Mouse (Mus musculus): ENCODE results near the gene Spint3.

Gene Spint3

DNA sequence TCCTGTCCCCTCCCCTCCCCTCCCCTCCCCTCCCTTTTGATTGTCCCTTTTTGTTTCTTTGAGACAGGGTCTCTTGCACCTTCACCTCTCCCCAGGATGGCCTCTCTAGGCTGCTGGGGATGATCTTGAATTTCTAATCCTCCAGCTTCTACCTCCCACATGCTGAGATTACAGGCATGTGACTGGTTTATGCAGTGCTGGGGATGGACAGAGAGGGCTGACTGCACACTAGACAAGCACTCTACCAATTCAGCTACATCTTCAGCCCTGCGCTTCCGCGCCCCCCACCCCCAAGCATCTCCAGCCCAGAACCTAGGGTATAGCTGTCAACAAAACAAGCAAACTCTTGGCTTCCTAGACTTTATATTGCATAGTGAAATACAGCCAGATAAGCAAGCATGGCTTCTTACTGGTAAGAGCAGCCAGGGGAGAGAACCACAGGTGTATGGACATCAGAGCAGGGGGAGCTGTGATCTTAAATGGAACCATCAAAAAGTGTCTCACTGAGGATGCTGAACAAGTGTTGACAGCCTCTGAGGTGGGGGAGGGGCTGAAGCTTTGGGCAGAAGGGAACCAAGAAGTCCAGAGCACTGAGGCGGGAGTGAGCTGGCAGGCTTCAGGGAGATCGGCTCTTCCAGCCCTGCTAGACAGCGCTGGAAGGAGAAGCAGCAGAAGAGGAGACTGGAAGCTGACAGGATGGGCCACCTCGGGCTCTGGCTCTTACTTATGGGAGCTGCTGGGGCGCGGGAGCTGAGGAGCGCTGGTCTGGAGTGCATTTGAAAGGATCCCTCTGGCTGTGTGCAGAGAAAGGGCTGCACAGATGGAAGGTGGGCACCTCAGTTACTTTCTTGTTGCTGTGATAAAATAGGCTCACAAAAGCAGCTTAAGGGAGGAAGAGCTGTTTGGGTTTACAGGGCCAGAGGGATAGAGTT, 23.0 kb downstream of the Spint3 start:
- CTCF ChIA-PET: no interaction called here

DNA sequence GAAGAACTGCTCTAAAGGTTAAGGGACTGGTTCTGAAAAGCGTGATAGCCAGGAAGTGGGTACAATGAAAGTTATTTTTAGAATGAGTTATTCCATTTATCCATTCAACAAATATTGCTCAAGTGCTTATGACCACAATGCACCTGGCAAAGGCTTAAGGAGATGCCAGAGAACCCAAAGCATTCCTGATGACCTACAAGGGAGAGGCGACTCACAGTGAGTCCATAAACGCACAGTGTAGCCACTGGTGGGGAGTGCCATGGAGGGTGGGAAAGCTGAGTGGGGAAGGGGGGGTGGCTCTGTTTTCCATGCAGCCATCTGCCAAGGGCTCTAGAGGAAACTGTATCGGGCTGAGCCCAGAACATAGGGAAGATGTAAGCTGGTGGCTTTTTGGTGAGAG, 23.9 kb downstream of the Spint3 start:
- CTCF ChIA-PET: interaction anchor here (0.6 kb wide), 1 partner anchor 27 kb away, joined by 3 read pairs; no protein-coding TSS in a partner anchor

DNA sequence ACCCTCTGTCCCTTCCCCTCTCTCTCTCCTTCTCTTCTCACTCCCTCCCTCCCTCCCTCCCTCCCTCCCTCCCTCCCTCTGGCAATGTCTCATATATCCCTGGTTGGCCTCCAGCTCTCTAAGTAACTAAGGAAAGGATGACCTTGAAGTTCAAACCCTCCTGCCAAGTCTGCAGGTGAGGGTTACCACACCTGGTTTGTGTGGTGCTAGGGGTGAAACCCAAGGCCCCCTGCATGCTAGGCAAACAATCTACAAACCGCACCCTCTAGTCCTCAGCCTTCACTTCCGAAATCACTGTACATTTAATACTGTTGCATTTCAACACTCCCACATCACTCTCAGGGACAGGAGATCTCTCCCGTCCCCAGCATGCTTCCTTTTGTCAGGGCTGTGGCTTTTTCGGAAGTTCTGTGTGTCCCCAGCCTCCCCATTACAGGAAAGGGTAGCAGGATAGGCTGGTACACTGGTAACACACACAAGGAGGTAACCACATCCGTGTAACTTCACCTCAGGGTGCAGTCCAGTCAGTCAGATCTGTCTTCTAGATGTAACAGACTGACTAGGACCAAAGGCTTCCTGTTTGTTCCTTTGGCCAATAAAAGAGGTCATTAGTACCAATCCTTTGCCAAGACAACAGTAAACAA, 28.7 kb downstream of the Spint3 start:
- CTCF ChIA-PET: interaction anchor here (1.0 kb wide), 1 partner anchor 14 kb away, joined by 6 read pairs; no protein-coding TSS in a partner anchor

DNA sequence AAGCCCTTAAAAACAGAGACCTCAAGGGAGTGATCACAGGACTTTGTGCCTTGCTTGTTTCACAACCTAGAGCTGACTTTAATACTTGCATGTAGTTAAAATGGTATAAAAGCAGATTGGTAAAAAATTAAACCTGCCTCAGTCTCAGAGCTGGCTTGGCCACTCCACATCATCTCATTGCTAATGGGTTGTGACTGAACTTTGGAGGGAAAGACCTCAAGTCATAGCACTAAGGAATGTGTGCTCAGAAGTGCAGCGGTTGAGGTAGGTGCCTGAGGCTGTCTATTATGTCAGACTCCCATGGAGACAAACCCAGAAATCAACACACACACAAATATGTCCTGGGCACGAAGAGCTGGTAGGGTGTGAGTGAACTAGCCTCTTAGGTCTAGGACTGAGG, 29.5 kb downstream of the Spint3 start:
- CTCF ChIA-PET: interaction anchor here (1.0 kb wide), 1 partner anchor 13 kb away, joined by 6 read pairs; no protein-coding TSS in a partner anchor

DNA sequence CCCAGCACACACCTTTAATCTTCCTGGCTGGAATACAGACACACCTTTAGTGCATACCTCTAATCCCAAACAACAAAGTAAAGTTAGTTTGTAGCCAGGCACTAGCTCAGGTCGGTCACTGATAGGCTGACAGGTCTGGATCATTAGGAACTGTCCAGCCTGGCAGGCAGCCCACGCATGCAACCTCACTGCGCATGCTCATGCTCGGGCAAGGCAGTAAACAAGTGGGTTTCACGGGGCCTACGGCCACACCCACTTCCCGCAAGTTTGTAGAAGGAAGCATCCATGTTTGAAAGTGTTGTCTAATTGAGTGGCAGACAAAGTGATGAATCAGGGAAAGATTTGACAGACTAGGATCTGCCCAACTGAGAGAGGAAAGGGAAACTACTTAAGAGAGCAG, 30.7 kb downstream of the Spint3 start:
- CTCF ChIA-PET: no interaction called here

DNA sequence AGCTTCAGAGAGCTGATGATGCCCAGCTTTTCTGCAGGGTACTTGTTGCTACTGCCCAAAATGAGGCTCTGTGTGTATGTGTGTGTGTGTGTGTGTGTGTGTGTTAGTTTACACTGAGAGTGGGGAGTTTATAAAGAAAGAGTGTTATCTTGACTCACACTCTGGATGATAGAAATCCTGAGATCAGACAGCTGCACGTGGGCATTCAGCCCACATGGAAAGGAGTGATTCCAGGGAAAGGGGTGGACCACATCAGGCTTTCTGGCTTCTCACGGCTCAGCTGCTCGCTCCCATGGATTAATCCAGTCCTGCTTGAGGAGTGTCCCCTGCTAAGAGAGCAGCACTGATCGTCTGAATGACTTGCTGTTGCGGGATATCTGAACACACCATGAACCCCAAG, 31.1 kb downstream of the Spint3 start:
- CTCF ChIA-PET: no interaction called here

DNA sequence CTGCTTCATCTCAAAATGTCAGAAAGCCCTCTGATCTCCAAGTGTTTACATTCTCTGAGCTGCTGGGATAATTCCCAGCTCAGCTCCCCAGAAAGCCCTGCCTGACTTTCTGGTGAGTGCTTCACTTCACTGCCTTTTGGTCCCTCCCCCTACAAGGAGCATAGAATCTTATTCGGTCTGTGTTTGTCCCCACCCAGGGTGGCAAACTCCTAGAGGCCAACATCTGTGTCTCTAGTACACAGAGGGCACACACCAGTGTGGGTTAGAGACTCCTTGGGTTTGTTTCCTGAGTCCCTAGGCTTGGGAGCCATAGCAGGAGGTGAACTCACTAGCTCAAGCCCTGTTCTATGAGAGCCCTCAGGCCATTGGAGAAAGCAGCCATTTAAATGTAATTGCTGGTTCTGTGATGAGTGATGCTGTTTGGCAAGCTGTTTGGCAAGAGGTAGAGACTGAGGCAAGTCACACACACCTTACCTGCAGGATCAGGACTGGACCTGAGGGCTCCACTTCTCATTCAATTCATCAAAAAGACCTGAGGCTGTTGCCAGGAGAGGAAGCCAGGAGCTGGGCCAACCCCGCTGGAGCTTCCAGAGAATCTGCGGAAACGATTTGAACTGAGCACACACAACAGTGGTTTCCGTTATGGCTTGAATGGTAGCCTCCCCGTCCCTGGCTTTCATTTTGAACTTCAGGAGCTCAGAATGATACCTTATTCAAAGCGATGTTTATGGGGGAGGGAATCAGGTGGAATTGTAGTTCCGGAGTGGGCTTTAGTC, 32.4 kb downstream of the Spint3 start:
- CTCF ChIA-PET: interaction anchor here (0.6 kb wide), 1 partner anchor 124 kb away, joined by 7 read pairs; no protein-coding TSS in a partner anchor

DNA sequence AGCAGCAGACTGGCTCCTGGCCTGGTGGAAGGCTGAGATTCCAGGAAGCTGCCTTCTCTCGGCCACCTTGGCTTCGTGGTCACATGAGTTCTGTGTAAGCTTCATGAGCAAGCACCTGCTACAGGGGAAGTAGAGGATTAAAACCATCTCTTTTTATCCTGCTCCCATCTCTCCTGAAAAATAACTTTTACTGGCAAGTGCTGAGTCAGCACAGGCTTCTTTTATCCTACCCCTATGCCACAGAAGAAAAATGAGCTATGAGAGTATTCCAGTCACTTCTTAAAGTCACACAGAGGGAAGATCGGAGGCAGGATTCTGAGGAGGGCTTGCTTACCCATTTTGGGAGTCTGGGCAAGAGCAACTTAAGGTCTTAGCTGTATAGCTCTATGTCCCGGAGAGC, 36.3 kb downstream of the Spint3 start:
- CTCF ChIA-PET: no interaction called here

DNA sequence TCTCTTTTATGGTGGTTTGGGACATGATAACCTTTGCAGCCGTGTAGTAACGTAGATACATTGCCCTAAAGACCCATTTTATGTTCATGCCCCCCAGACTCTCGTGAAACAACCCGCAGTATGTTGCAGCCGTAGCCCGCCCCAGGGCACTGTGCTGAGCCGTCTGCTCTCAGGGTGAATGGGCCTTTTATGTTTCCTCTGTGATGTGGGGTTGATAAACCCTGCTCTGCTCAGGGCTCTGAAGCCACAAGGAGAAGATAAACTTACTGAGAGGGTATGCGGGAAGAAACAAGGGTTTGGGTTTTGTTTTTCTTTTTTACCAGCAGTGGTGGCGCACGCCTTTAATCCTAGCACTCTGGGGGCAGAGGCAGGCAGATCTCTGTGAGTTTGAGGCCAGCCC, 38.9 kb downstream of the Spint3 start:
- CTCF ChIA-PET: no interaction called here

DNA sequence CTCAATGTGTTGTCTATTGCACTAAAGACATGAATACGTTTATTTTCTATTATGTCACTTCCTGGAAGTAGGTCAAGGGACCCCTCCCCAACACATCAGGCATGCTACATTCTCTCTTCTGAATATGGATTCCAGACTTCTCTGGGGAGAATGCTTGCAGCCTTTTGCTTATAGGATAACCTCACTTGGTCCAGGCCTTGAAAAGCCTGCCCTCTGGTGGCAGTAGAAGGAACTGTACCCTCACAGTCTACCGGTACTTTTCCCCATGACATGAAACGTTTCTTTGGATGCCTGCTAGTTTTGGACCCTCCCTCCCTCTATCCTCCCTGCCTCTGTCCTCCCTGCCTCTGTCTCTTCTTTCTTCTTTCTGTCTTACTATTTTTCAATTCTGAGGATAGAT, 42.1 kb downstream of the Spint3 start:
- CTCF ChIA-PET: interaction anchor here (0.5 to 2.9 kb wide), 6 partner anchors 13 to 129 kb away, joined by 3 to 9 read pairs (median 4); no protein-coding TSS in a partner anchor

DNA sequence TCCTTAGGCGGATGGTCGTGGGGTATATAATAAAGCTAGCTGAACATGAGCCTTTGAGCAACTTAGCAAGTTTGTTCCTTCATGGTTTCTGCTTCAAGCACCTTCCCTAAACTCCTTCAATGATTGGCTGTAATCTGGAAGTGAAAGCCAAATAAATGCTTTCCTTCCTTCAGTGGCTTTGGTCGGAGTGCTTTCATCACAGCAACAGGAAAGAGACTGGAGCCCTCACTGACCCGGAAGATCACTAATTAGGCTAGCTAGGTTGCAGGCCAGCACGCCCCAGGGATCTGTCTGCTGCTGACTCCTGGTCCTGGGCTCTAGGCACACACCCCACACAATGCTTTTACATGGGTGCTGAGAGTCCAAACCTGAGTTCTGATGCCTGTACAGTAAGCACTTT, 44.7 kb downstream of the Spint3 start:
- CTCF ChIA-PET: no interaction called here

DNA sequence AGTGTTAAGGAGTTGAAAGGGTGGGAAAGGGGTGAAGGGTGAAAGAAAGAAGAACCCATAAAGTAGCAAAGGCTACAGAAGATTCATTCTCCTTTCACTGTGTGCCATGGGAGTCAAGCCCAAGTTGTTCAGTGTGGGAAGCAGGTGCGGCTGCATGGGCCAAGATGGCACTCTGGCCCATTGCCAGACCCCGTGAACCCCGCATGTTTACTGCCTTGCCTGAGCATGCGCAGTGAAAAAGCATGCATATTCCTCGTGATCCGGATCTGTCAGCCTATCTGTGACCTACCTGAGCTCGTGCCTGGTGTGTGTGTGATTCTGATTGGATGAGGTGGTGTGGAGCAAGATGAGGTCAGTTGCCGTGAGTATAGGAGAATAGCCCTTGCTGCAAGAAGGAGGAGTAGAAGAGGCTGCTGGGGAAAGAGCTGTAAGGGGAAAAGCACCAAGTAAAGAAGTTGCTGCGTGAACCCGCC, 49.9 kb downstream of the Spint3 start:
- CTCF ChIA-PET: interaction anchor here (0.6 kb wide), 1 partner anchor 203 kb away, joined by 4 read pairs; no protein-coding TSS in a partner anchor

DNA sequence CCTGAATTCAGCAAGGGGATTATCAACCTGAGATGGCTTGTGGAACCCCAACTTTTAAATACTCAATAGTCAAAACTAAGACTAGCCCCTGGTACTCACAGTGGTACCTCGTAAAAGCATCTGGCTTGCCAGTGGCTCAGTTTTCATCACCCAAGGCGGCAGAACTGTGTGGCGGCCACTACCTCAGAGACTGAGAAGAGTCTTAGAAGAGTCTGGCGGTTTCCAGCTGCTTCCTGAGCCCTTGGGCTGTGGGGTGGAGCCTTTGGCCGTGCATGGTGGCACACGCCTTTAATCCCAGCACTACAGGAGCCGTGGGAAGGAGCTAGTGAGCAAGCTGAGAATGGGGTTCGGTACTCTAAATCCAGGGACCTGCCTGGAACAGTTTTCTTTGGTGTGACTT, 51.0 kb downstream of the Spint3 start:
- CTCF ChIA-PET: interaction anchor here (0.7 to 1.0 kb wide), 2 partner anchors 25 to 27 kb away, joined by 3 read pairs; partner anchors contain the start of gene Pigt

DNA sequence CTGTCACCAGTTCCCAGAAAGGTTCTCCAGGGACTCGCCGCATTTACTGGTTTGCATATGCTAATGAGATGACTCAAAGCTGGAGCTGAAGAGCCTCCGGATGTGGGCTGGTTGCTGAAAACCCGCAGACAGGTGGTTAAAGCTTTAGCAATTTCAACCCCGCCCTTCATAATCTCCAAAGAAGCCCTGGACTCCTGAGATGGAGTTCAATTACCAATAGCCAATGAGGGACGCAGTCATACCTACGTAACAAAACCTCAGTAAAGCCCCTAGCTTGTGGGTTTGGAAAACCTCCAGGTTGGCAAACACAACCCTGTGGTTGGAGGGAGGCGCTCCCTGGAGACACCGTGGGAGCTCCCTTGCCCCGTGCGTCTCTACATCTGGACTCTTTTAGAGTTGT, 51.4 kb downstream of the Spint3 start:
- CTCF ChIA-PET: interaction anchor here (0.7 to 1.2 kb wide), 5 partner anchors 25 to 133 kb away, joined by 3 to 14 read pairs (median 3); partner anchors contain the start of genes Pigt and Slpi

DNA sequence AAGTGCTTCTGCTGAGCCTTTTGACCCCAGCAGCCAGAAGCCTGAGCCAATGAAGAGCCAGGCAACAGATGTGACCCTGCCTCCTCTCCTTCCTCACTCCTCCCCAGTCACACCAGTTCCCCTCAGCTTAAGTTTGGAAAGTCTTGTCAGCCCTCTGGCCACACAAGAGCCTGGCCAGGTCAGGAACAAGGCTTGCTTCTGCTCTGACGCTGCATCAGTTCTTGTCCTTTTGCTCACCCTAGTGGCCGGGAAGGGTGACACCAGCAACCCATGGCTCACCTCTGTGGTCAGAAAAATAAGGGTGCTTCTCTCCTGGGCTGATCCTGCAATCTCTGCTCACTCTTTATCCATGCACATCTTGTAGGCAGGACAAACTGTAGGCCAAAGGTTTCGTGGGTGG, 52.5 kb downstream of the Spint3 start:
- CTCF ChIA-PET: interaction anchor here (0.7 to 1.4 kb wide), 3 partner anchors 61 to 132 kb away, joined by 3 read pairs; partner anchors contain the start of gene Slpi
